Comparison of ENCODE assay signal across 26 mouse cellular contexts in the genomic region with DNA sequence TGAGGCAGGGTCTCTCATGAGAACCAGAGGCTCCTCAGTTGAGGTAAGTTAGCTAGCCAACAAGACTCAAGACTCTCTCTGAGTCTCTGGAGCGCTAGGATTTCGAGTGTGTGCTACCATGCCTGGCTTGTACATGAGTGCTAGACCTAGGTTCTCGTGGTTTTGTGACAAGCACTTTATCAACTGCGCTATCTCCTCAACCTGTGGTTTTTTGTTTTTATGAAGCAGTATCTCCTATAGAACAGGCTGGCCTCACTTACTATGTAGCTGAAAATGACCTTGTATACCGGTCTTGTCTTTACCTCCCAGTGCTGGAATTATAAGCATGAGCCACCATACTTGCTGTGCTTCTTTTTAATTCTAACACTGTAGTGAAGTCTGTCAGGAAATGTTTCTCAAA. TPM values are rescaled to one million over a fixed set of nuclear protein-coding genes. Genes with fewer than 3 reads are reported as not detected.
DNase-seq lines count a peak whose midpoint lies in the region; ATAC-seq lines count a peak whose summit lies in the region.
"Had no signal": no experiment of that assay in that cellular context is flagged by ENCODE, and none has a peak within 500 bp of the region (broad histone marks: within the 10 kb centered on the region; RNA-seq: fewer than 3 reads in every experiment).

No protein-coding gene starts in this region.

- H3K9ac ChIP-seq in liver, embryonic 11.5 days (ENCODE audit: low read depth, low read length), result no peak overlapping the region
- no peak overlapping the region for H3K9ac ChIP-seq in liver, embryonic 12.5 days
- H3K9ac ChIP-seq: embryonic facial prominence, embryonic 12.5 days; embryonic facial prominence, embryonic 15.5 days; forebrain, embryonic 15.5 days; heart, embryonic 12.5 days; heart, embryonic 15.5 days; hindbrain, embryonic 14.5 days had no signal

- no peak for DNase-seq in liver, embryonic 11.5 days (ENCODE audit: low spot score)
- peak; percentile 74 for DNase-seq in 416B (ENCODE audit: low read depth)
- DNase-seq in heart, postnatal 4 days, result no peak
- no peak for DNase-seq in adrenal gland, postnatal 14 days
- DNase-seq: adrenal gland, adult 8-10 months; adrenal gland, postnatal 36 days; B cell, adult 2 months; cerebellum, adult 18-20 months; cerebellum, adult 9-10 months; cerebellum, postnatal 14 days; gastrocnemius, postnatal 25 days; heart, adult 18-20 months; heart, postnatal 10 days; heart, postnatal 36 days had no signal

- no peak overlapping the region for H3K27ac ChIP-seq in liver, embryonic 11.5 days (ENCODE audit: low read depth, low read length)
- H3K27ac ChIP-seq in liver, embryonic 12.5 days, result no peak overlapping the region
- H3K27ac ChIP-seq: embryonic facial prominence, embryonic 12.5 days; embryonic facial prominence, embryonic 15.5 days; forebrain, embryonic 15.5 days; heart, embryonic 15.5 days; hindbrain, embryonic 14.5 days; hindbrain, postnatal 0 days had no signal

- H3K4me1 ChIP-seq in liver, embryonic 11.5 days (replicated peaks; ENCODE audit: control insufficient read depth, insufficient read depth, low read length), result no peaks in the 10 kb centered on the region; the same call in 1 of the 2 replicates
- H3K4me1 ChIP-seq in liver, embryonic 12.5 days, result peaks cover 25% of the 10 kb centered on the region
- H3K4me1 ChIP-seq: embryonic facial prominence, embryonic 12.5 days; embryonic facial prominence, embryonic 15.5 days; forebrain, embryonic 15.5 days; heart, embryonic 12.5 days; heart, embryonic 15.5 days had no signal

- no peak overlapping the region for H3K4me3 ChIP-seq in liver, embryonic 11.5 days (ENCODE audit: low read depth, low read length)
- no peak overlapping the region for H3K4me3 ChIP-seq in liver, embryonic 12.5 days
- H3K4me3 ChIP-seq: embryonic facial prominence, embryonic 12.5 days; embryonic facial prominence, embryonic 15.5 days; forebrain, embryonic 15.5 days; heart, embryonic 12.5 days; heart, embryonic 15.5 days had no signal

- peaks cover 67% of the 10 kb centered on the region for H3K36me3 ChIP-seq in liver, embryonic 11.5 days (ENCODE audit: control insufficient read depth, insufficient read depth, low read length)
- H3K36me3 ChIP-seq in liver, embryonic 12.5 days, result peaks cover 100% of the 10 kb centered on the region

- H3K27me3 ChIP-seq in liver, embryonic 11.5 days (replicated peaks; ENCODE audit: control insufficient read depth, insufficient read depth, low read length), result no peaks in the 10 kb centered on the region
- no peaks in the 10 kb centered on the region for H3K27me3 ChIP-seq in liver, embryonic 12.5 days (replicated peaks)
- H3K27me3 ChIP-seq: embryonic facial prominence, embryonic 12.5 days; embryonic facial prominence, embryonic 15.5 days; forebrain, embryonic 15.5 days; heart, embryonic 12.5 days; heart, embryonic 15.5 days had no signal

- no peaks in the 10 kb centered on the region for H3K9me3 ChIP-seq in liver, embryonic 11.5 days (ENCODE audit: control insufficient read depth, low read length)
- no peaks in the 10 kb centered on the region for H3K9me3 ChIP-seq in liver, embryonic 12.5 days (replicated peaks)
- H3K9me3 ChIP-seq: embryonic facial prominence, embryonic 12.5 days; embryonic facial prominence, embryonic 15.5 days; forebrain, embryonic 15.5 days; heart, embryonic 12.5 days; heart, embryonic 15.5 days had no signal

- WGBS in liver, embryonic 11.5 days, result 60% methylated on average over 5 of the region's 5 CpGs
- WGBS in liver, embryonic 12.5 days (ENCODE audit: insufficient replicate concordance), result 43% methylated on average over 5 of the region's 5 CpGs

- no peak overlapping the region for H3K4me2 ChIP-seq in liver, embryonic 11.5 days
- H3K4me2 ChIP-seq in liver, embryonic 12.5 days, result no peak overlapping the region
- H3K4me2 ChIP-seq: embryonic facial prominence, embryonic 12.5 days; embryonic facial prominence, embryonic 15.5 days; forebrain, embryonic 15.5 days; heart, embryonic 12.5 days; heart, embryonic 15.5 days; hindbrain, embryonic 14.5 days had no signal

- peak; percentile 51; the same call in 1 of the 2 replicates for ATAC-seq in liver, embryonic 11.5 days (replicated peaks; ENCODE audit: low FRiP score)
- ATAC-seq in liver, embryonic 12.5 days, result no peak
- ATAC-seq in common myeloid progenitor, adult 5-6 weeks (replicated peaks; ENCODE audit: low read depth, poor library complexity, severe bottlenecking), result 0 out of 2 replicates have a peak, but pooled peaks have one; percentile 19
- ATAC-seq in megakaryocyte-erythroid progenitor cell, adult 5-6 weeks (replicated peaks; ENCODE audit: low FRiP score, low TSS enrichment, poor library complexity, severe bottlenecking), result peak; percentile 85
- ATAC-seq: activated CD4-positive, CD25-positive, alpha-beta regulatory T cell, adult 4 months; CD4-positive, CD25-positive, alpha-beta regulatory T cell, adult 4 months; forebrain, embryonic 15.5 days; hindbrain, postnatal 0 days had no signal

RNA-seq across cellular contexts. Expression of gene Rapgefl1, which starts 15.6 kb away (rescaled TPM):
- 0.39 and 0.55 TPM in 2 replicates for polyA plus RNA-seq in liver, embryonic 11.5 days (2014; fragmentation: Nextera tagmentation; extraction: Ambion mirVana)
- polyA plus RNA-seq in liver, embryonic 12.5 days (2016; fragmentation: Nextera tagmentation; extraction: Ambion mirVana), result 0.21 and 0.24 TPM in 2 replicates
- 0.53 and 0.64 TPM in 2 replicates for total RNA-seq in common myeloid progenitor, adult 5-6 weeks (2017)
- 2.2 TPM in 1 of 2 replicates, not detected in the other for total RNA-seq in megakaryocyte-erythroid progenitor cell, adult 5-6 weeks (2014; fragmentation: Nextera tagmentation)
- 1.7 TPM in 1 of 2 replicates, not detected in the other for total RNA-seq in megakaryocyte-erythroid progenitor cell, adult 5-6 weeks (2017)
- total RNA-seq in heart, postnatal 4 days (2021), result 1 to 10 TPM; 1.3 TPM
- total RNA-seq in adrenal gland, postnatal 14 days (2021), result 0.79 and 0.93 TPM in 2 replicates

RNA-seq across cellular contexts. Expression of gene Casc3, which starts 16.3 kb away (rescaled TPM):
- polyA plus RNA-seq in liver, embryonic 11.5 days (2014; fragmentation: Nextera tagmentation; extraction: Ambion mirVana), result 34.8 and 35.6 TPM in 2 replicates
- polyA plus RNA-seq in liver, embryonic 12.5 days (2016; fragmentation: Nextera tagmentation; extraction: Ambion mirVana), result 26.4 and 29.7 TPM in 2 replicates
- 39.5 and 46.5 TPM in 2 replicates for total RNA-seq in common myeloid progenitor, adult 5-6 weeks (2017)
- total RNA-seq in megakaryocyte-erythroid progenitor cell, adult 5-6 weeks (2014; fragmentation: Nextera tagmentation), result 47.6 and 51.8 TPM in 2 replicates
- 37.4 and 53.5 TPM in 2 replicates for total RNA-seq in megakaryocyte-erythroid progenitor cell, adult 5-6 weeks (2017)
- 10 to 100 TPM; 26.9 to 28.4 TPM for total RNA-seq in heart, postnatal 4 days (2021)
- 37.8 and 38.8 TPM in 2 replicates for total RNA-seq in adrenal gland, postnatal 14 days (2021)

RNA-seq across cellular contexts. Expression of gene Msl1, which starts 25.7 kb away (rescaled TPM):
- polyA plus RNA-seq in liver, embryonic 11.5 days (2014; fragmentation: Nextera tagmentation; extraction: Ambion mirVana), result 14.8 and 17.7 TPM in 2 replicates
- 11.5 and 11.7 TPM in 2 replicates for polyA plus RNA-seq in liver, embryonic 12.5 days (2016; fragmentation: Nextera tagmentation; extraction: Ambion mirVana)
- 72.8 and 88.2 TPM in 2 replicates for total RNA-seq in common myeloid progenitor, adult 5-6 weeks (2017)
- 58.6 and 74.8 TPM in 2 replicates for total RNA-seq in megakaryocyte-erythroid progenitor cell, adult 5-6 weeks (2014; fragmentation: Nextera tagmentation)
- 57.8 and 68.3 TPM in 2 replicates for total RNA-seq in megakaryocyte-erythroid progenitor cell, adult 5-6 weeks (2017)
- 10 to 100 TPM; 67.8 to 71.5 TPM for total RNA-seq in heart, postnatal 4 days (2021)
- 88.5 and 88.7 TPM in 2 replicates for total RNA-seq in adrenal gland, postnatal 14 days (2021)

RNA-seq across cellular contexts. Expression of gene Wipf2, which starts 42.5 kb away (rescaled TPM):
- polyA plus RNA-seq in liver, embryonic 11.5 days (2014; fragmentation: Nextera tagmentation; extraction: Ambion mirVana), result 3.8 and 4.7 TPM in 2 replicates
- 2.0 and 2.2 TPM in 2 replicates for polyA plus RNA-seq in liver, embryonic 12.5 days (2016; fragmentation: Nextera tagmentation; extraction: Ambion mirVana)
- total RNA-seq in common myeloid progenitor, adult 5-6 weeks (2017), result 4.6 and 6.4 TPM in 2 replicates
- total RNA-seq in megakaryocyte-erythroid progenitor cell, adult 5-6 weeks (2014; fragmentation: Nextera tagmentation), result 23.5 and 26.9 TPM in 2 replicates
- 3.6 and 4.4 TPM in 2 replicates for total RNA-seq in megakaryocyte-erythroid progenitor cell, adult 5-6 weeks (2017)
- total RNA-seq in heart, postnatal 4 days (2021), result 10 to 100 TPM; 12.6 to 14.1 TPM
- 16.6 and 21.3 TPM in 2 replicates for total RNA-seq in adrenal gland, postnatal 14 days (2021)

RNA-seq across cellular contexts. Expression of gene Nr1d1, which starts 45.8 kb away (rescaled TPM):
- 2.1 and 2.7 TPM in 2 replicates for polyA plus RNA-seq in liver, embryonic 11.5 days (2014; fragmentation: Nextera tagmentation; extraction: Ambion mirVana)
- 1.3 and 1.4 TPM in 2 replicates for polyA plus RNA-seq in liver, embryonic 12.5 days (2016; fragmentation: Nextera tagmentation; extraction: Ambion mirVana)
- 0.58 and 1.6 TPM in 2 replicates for total RNA-seq in common myeloid progenitor, adult 5-6 weeks (2017)
- total RNA-seq in megakaryocyte-erythroid progenitor cell, adult 5-6 weeks (2014; fragmentation: Nextera tagmentation), result 4.1 and 8.0 TPM in 2 replicates
- total RNA-seq in megakaryocyte-erythroid progenitor cell, adult 5-6 weeks (2017), result 0.34 and 1.3 TPM in 2 replicates
- total RNA-seq in heart, postnatal 4 days (2021), result 10 to 100 TPM; 26.3 to 27.6 TPM
- total RNA-seq in adrenal gland, postnatal 14 days (2021), result 32.9 and 51.0 TPM in 2 replicates
